Mouse (Mus musculus) left cerebral cortex, adult 6 months (tissue): Measurements from ENCODE around the gene Nlrp1b. TPM values are rescaled to one million over a fixed set of nuclear protein-coding genes. Genes with fewer than 3 reads are reported as not detected.

ENCODE experiments used
- long read RNA-seq, 2 experiments: library from polyadenylated mRNA; unstranded; transcript quantifications; one replicate each; pipeline ENCODE4 v2.0.0; 2019 to 2020
- polyA plus RNA-seq: library from polyadenylated mRNA; unstranded; fragments of <200 nt; fragmentation: Nextera tagmentation; gene quantifications from 2 replicates; pipeline ENCODE4 v1.2.3, GENCODE M21; 2021

Nlrp1b gene
- polyA plus RNA-seq: 0.04 TPM in 1 of 2 replicates, not detected in the other
- long read RNA-seq, experiment 1: 0 reads
- long read RNA-seq, experiment 2: 0 reads

GRCm38 (mm10) chr11:71230684-71231480 lies at the start of gene Nlrp1b:
Nlrp1b (minus strand) TSS chr11:71230733.

GRCm38 (mm10) chr11:71144661-71145060 lies 85.9 kb downstream of the Nlrp1b start, which contains the start of gene Nlrp1a:
Nlrp1a (minus strand) TSS chr11:71144704.

Other genes with a start within 250 kb of the Nlrp1b start
- gene C1qbp, start 247.7 kb downstream of the Nlrp1b start, polyA plus RNA-seq: 187 and 197 TPM in 2 replicates
- 5.9 and 7.5 TPM in 2 replicates for gene Dhx33, start 226.3 kb downstream of the Nlrp1b start, polyA plus RNA-seq
- 10.2 and 10.6 TPM in 2 replicates for gene Mis12, start 211.1 kb downstream of the Nlrp1b start, polyA plus RNA-seq
- gene Derl2, start 210.9 kb downstream of the Nlrp1b start, polyA plus RNA-seq: 22.2 and 23.8 TPM in 2 replicates
- 280 and 322 TPM in 2 replicates for gene 6330403K07Rik, start 197.2 kb downstream of the Nlrp1b start, polyA plus RNA-seq
- gene Nlrp1a, start 86.0 kb downstream of the Nlrp1b start, polyA plus RNA-seq: 0.04 TPM in 1 of 2 replicates, not detected in the other